In the genomic region with DNA sequence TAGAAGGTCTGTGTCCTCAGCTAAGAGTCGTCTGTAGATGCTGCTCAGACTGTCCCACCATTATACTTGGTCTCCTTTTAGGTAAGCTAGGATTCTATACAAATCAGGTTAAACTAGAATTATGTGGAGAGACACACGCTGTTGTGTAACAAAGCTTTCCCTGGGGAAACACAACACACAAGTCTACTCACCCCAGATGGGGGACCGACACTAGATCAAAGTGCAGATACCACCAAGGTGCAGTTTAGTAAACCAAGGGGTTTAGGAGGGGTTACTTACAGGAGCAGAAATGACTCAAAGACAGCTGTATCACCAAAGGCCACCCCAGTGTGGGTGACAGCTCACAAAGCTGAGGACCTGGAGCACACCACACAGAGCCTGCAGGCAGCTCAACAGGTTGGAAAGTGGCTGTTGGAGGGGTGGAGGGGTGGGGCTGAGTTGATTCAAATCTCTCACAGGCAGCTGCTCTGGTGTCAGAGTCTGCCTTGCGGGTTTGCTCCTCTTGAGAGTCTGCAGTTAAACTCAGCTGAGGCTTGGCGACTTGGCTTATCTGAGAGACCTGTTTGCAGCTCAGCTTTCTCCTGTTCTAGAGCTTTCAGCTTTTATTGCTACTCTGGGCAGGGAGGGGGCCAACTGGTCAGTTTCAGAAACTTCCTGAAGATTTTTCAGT, we compare ENCODE assay signal across 14 mouse cellular contexts. TPM values are rescaled to one million over a fixed set of nuclear protein-coding genes. Genes with fewer than 3 reads are reported as not detected.
DNase-seq lines count a peak whose midpoint lies in the region; ATAC-seq and TF ChIP-seq lines count a peak whose summit lies in the region.
"Had no signal": no experiment of that assay in that cellular context is flagged by ENCODE, and none has a peak within 500 bp of the region (broad histone marks: within the 10 kb centered on the region; RNA-seq: fewer than 3 reads in every experiment).

No protein-coding gene starts in this region.

- no peak overlapping the region for H3K4me3 ChIP-seq in lung, adult 2 months (replicated peaks; ENCODE audit: extremely low read depth, low read depth, low read length)
- H3K4me3 ChIP-seq in liver, embryonic 12.5 days = no peak overlapping the region
- no peak overlapping the region for H3K4me3 ChIP-seq in forebrain, embryonic 14.5 days (ENCODE audit: low read depth, low read length)
- H3K4me3 ChIP-seq: erythroblast, embryonic 14.5 days; layer of hippocampus, adult 2 months; midbrain, embryonic 15.5 days had no signal

- H3K36me3 ChIP-seq in liver, embryonic 12.5 days = no peaks in the 10 kb centered on the region
- no peaks in the 10 kb centered on the region for H3K36me3 ChIP-seq in forebrain, embryonic 14.5 days (ENCODE audit: control insufficient read depth, insufficient read depth, low read length)
- H3K36me3 ChIP-seq: midbrain, embryonic 15.5 days had no signal

- TF ChIP-seq POLR2A in lung, adult 2 months (IDR thresholded peaks at IDR 0.05; ENCODE audit: borderline replicate concordance, extremely low read depth, low read depth, low read length) = no peak

- no peak for TF ChIP-seq CTCF in lung, adult 2 months (IDR thresholded peaks at IDR 0.05; ENCODE audit: insufficient read depth, low read length)

- peak; percentile 2 for DNase-seq in lung, adult 2 months
- DNase-seq in lung, postnatal 25 days (ENCODE audit: low spot score) = no peak
- peak; percentile 65 for DNase-seq in thymus, postnatal 4 days
- DNase-seq in forebrain, embryonic 14.5 days (ENCODE audit: low spot score) = no peak
- no peak for DNase-seq in ovary, postnatal 14 days (ENCODE audit: low spot score)
- DNase-seq in layer of hippocampus, postnatal 36 days = no peak
- DNase-seq: cerebellum, postnatal 14 days had no signal

- 49% methylated on average over 5 of the region's 5 CpGs for WGBS in lung, adult 2 months
- 31% methylated on average over 5 of the region's 5 CpGs for WGBS in liver, embryonic 12.5 days (ENCODE audit: insufficient replicate concordance)
- WGBS in forebrain, embryonic 14.5 days = 50% methylated on average over 5 of the region's 5 CpGs

- H3K27me3 ChIP-seq in liver, embryonic 12.5 days (replicated peaks) = peaks cover 14% of the 10 kb centered on the region
- H3K27me3 ChIP-seq in forebrain, embryonic 14.5 days (replicated peaks; ENCODE audit: control insufficient read depth, insufficient read depth, low read length) = no peaks in the 10 kb centered on the region
- H3K27me3 ChIP-seq: midbrain, embryonic 15.5 days had no signal

- ATAC-seq in liver, embryonic 12.5 days = peak; percentile 85
- peak; percentile 73 for ATAC-seq in megakaryocyte progenitor cell, adult 5-6 weeks (replicated peaks; ENCODE audit: poor library complexity)
- ATAC-seq in forebrain, embryonic 14.5 days = no peak
- ATAC-seq: inflammation-experienced regulatory T-cells, adult 6 months; midbrain, embryonic 15.5 days had no signal

- no peak overlapping the region for H3K27ac ChIP-seq in liver, embryonic 12.5 days
- H3K27ac ChIP-seq in forebrain, embryonic 14.5 days (ENCODE audit: low read depth, low read length) = no peak overlapping the region
- H3K27ac ChIP-seq: layer of hippocampus, adult 2 months; midbrain, embryonic 15.5 days had no signal

- H3K9ac ChIP-seq in liver, embryonic 12.5 days = no peak overlapping the region
- no peak overlapping the region for H3K9ac ChIP-seq in forebrain, embryonic 14.5 days (ENCODE audit: low read length)
- H3K9ac ChIP-seq: midbrain, embryonic 15.5 days had no signal

- H3K4me1 ChIP-seq in lung, adult 2 months (ENCODE audit: control insufficient read depth, insufficient read depth, low read length) = no peaks in the 10 kb centered on the region
- peaks cover 18% of the 10 kb centered on the region for H3K4me1 ChIP-seq in liver, embryonic 12.5 days
- no peaks in the 10 kb centered on the region for H3K4me1 ChIP-seq in forebrain, embryonic 14.5 days (ENCODE audit: control insufficient read depth, insufficient read depth, low read length)
- H3K4me1 ChIP-seq: midbrain, embryonic 15.5 days had no signal

- H3K9me3 ChIP-seq in liver, embryonic 12.5 days (replicated peaks) = no peaks in the 10 kb centered on the region
- H3K9me3 ChIP-seq in forebrain, embryonic 14.5 days (replicated peaks; ENCODE audit: control insufficient read depth, low read length) = no peaks in the 10 kb centered on the region
- H3K9me3 ChIP-seq: midbrain, embryonic 15.5 days had no signal

- H3K4me2 ChIP-seq in liver, embryonic 12.5 days = no peak overlapping the region
- H3K4me2 ChIP-seq in forebrain, embryonic 14.5 days (ENCODE audit: low read length) = no peak overlapping the region
- H3K4me2 ChIP-seq: midbrain, embryonic 15.5 days had no signal

RNA-seq across cellular contexts. Expression of a gene that starts 6.5 kb away (rescaled TPM):
- polyA plus RNA-seq in lung, adult 2 months (2012; rRNA removed) = 32.5 and 37.1 TPM in 2 replicates
- 12.6 and 13.5 TPM in 2 replicates for polyA plus RNA-seq in liver, embryonic 12.5 days (2016; fragmentation: Nextera tagmentation; extraction: Ambion mirVana)
- total RNA-seq in megakaryocyte progenitor cell, adult 5-6 weeks (2015) = 1.6 and 1.9 TPM in 2 replicates
- 2.7 and 7.5 TPM in 2 replicates for total RNA-seq in megakaryocyte progenitor cell, adult 5-6 weeks (2017)
- polyA plus RNA-seq in forebrain, embryonic 14.5 days (2014; fragmentation: Nextera tagmentation; extraction: Ambion mirVana) = 105 and 122 TPM in 2 replicates
- total RNA-seq in layer of hippocampus, postnatal 36 days (2021) = 10 to 100 TPM; 15.8 to 16.8 TPM
- total RNA-seq: CH12.LX had no signal
- polyA plus RNA-seq: erythroblast, embryonic 14.5 days had no signal

Comparison
In these comparisons a context has a peak if more than half of its experiments do, and no peak if none do; other contexts are left out.
1. DNase-seq: peak in lung, adult 2 months (single experiment) and thymus, postnatal 4 days (single experiment); none in lung, postnatal 25 days (single experiment), forebrain, embryonic 14.5 days (single experiment), ovary, postnatal 14 days (single experiment) and layer of hippocampus, postnatal 36 days (0 of 2).